Mouse (Mus musculus): Measurements from ENCODE around the gene Mapkapk2. TPM values are rescaled to one million over a fixed set of nuclear protein-coding genes. Genes with fewer than 3 reads are reported as not detected.
A peak's percentile ranks its signal among the peaks of the same experiment; 100 is the strongest.

Mapkapk2 gene
- polyA plus RNA-seq, 1 experiment from 2014 or later: 18.3 TPM

DNA sequence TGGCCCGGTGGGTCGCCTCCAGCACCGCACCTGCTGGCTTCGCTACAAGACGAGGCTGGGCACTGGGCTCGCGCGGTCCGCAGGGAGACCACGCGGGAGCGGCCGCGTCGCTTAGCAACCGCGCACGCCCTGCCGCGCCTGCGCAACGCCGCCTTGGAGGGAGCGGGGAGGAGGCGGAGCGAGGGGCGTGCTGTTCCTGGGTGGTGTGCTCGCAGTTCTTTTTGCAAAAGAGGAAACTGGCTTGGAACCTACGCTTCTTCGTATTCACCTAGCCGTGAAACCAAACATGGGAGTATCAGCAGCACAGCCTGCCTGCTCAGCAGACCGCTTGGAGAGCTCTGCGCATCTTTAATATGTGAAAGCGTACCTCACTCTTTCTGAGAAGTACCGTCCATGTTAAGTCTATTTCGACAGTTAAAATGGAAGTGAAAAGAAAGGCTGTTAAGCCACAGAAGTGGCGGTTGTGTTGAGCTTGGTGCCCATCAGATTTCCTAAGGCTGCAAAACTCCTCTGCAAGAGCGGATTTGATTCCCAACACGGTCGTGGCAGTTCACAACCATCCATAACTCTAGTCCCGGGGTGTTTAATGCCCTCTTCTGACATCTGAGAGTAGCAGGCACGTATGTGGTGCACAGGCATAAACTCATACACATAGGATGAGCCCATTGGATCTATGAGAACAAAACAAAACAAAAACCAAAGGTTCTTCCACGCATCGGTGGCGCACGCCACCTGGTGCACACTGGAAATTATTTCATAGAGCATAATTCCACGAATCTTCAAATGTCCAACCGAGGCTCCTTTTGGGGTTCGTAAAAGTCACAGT lies 40.8 kb upstream of the Mapkapk2 start, which contains the start of gene Dyrk3:
Gene Dyrk3, minus strand, starts transcription at position 150 of the 826 bp plus-strand sequence.
- Histone ChIP-seq H3K27ac (ENCODE audit: low read depth) (peak within 1 kb of the TSS; percentile 96), H3K4me1 (ENCODE audit: insufficient read depth) (peaks cover 12% of the 10 kb centered on the region)

DNA sequence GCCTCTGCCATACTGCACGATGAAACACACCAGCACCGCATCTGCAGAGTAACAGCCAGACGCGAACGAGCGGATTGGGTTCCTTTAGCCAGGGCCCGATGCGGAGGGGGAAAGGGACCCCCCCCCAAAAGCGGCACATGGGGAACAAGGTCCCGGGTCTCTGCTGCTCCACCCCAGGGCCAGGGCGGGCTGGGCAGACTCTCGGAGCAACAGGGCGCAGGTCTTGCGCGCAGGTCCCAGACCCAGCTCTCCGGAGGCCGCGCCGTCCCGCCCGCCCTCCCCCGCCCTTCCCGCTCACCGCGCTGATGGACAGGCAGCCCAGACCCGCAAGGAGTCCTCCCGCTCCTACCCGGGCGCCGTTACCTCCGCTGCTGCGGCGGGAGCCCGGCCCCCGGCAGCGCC lies 40.1 kb upstream of the Mapkapk2 start:
- H3K4me2 ChIP-seq (ENCODE audit: low read depth, low read length): peak overlapping the region; percentile 97
- TF ChIP-seq EP300 (IDR thresholded peaks at IDR 0.05; ENCODE audit: low read depth) (no peak), CTCF (IDR thresholded peaks at IDR 0.05; ENCODE audit: low read depth) (no peak)
- DNase-seq: no peak

More for the DNA sequence above, 40.8 kb upstream of the Mapkapk2 start, which contains the start of gene Dyrk3:
- ATAC-seq: peak; percentile 97
- Histone ChIP-seq H3K27me3 (ENCODE audit: insufficient read depth, low read length) (no peaks in the 10 kb centered on the region), H3K9me3 (ENCODE audit: low read length) (no peaks in the 10 kb centered on the region), H3K4me3 (ENCODE audit: low read depth, low read length) (peak within 1 kb of the TSS; percentile 81), H3K36me3 (replicated peaks; ENCODE audit: insufficient read depth, low read length) (peaks cover 6% of the 10 kb centered on the region; the same call in 1 of the 2 replicates), H3K9ac (replicated peaks) (peak within 1 kb of the TSS; percentile 90), H3K4me2 (ENCODE audit: low read depth, low read length) (peak within 1 kb of the TSS; percentile 97)
- no peak for TF ChIP-seq EP300 (IDR thresholded peaks at IDR 0.05; ENCODE audit: low read depth)
- peak; percentile 75 for TF ChIP-seq CTCF (IDR thresholded peaks at IDR 0.05; ENCODE audit: low read depth)
- peak; percentile 96 for DNase-seq
- WGBS (ENCODE audit: insufficient replicate concordance): 1% methylated on average over 46 of the region's 49 CpGs

DNA sequence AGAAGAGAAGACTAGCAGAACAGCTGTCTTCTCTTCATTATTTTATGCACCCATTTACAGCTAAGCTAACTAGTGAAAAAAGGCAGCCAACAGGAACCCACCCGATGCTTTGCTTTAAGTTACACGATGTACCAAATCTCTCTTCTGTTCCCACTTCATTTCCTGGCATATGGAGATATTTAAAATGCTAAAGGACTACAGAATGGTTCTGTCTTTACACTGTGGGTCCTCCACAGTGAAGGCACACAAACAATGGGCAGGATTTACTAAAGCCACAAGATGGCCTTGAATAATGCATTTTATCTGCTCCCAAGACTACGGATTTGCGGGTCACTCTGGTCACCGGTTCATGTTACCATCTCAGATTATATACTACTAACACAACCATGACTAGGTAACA lies 39.5 kb upstream of the Mapkapk2 start:
- no peaks in the 10 kb centered on the region for H3K27me3 ChIP-seq (ENCODE audit: insufficient read depth, low read length)
- peak overlapping the region; percentile 81 for H3K4me3 ChIP-seq (ENCODE audit: low read depth, low read length)
- peak overlapping the region; percentile 90 for H3K9ac ChIP-seq (replicated peaks)
- H3K4me1 ChIP-seq (ENCODE audit: insufficient read depth): peaks cover 12% of the 10 kb centered on the region
- peak overlapping the region; percentile 97 for H3K4me2 ChIP-seq (ENCODE audit: low read depth, low read length)
- DNase-seq: no peak
- no peaks in the 10 kb centered on the region for H3K9me3 ChIP-seq (ENCODE audit: low read length)
- TF ChIP-seq EP300 (IDR thresholded peaks at IDR 0.05; ENCODE audit: low read depth) (no peak), CTCF (IDR thresholded peaks at IDR 0.05; ENCODE audit: low read depth) (no peak)
- WGBS (ENCODE audit: insufficient replicate concordance): 21% methylated on average over 5 of the region's 5 CpGs
- H3K36me3 ChIP-seq (replicated peaks; ENCODE audit: insufficient read depth, low read length): peaks cover 7% of the 10 kb centered on the region; the same call in 1 of the 2 replicates
- no peak for ATAC-seq
- H3K27ac ChIP-seq (ENCODE audit: low read depth): peak overlapping the region; percentile 63

More for the DNA sequence above, 40.1 kb upstream of the Mapkapk2 start:
- Histone ChIP-seq H3K9ac (replicated peaks) (peak overlapping the region; percentile 90), H3K27me3 (ENCODE audit: insufficient read depth, low read length) (no peaks in the 10 kb centered on the region), H3K27ac (ENCODE audit: low read depth) (peak overlapping the region; percentile 96), H3K4me1 (ENCODE audit: insufficient read depth) (peaks cover 12% of the 10 kb centered on the region), H3K36me3 (replicated peaks; ENCODE audit: insufficient read depth, low read length) (peaks cover 6% of the 10 kb centered on the region; the same call in 1 of the 2 replicates), H3K4me3 (ENCODE audit: low read depth, low read length) (peak overlapping the region; percentile 81), H3K9me3 (ENCODE audit: low read length) (no peaks in the 10 kb centered on the region)
- WGBS (ENCODE audit: insufficient replicate concordance): under 1% methylated on average over 34 of the region's 36 CpGs
- peak; percentile 73 for ATAC-seq

DNA sequence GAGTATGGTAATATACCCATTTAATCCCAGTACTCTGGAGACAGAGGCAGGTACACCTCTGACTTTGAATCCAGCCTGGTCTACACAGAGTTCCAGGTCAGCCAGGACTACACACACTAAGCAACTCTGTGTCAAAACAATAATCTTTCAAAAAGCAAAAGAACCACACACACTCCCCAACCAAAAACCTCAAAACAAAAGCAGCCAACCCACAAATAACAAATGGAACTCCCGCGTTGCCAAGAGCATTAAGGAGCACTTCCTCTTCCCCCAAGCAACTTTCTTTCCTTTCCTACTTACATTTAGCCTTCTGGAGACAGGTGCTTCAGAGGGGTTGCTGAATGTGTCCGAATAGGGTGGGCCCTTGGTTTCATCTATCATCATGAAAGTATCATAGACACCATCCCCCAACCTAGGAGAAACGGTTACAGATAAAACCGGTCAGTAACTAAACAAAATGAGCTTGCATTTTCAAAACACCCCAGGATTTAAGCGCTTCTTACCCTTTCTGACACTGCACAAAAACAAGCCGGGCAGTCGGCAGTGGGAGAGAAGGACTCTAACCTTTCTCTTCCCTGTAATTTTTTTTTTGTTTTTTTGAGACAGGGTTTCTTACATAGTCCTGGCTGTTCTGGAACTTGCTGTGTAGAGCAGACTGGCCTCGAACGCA lies 38.5 kb upstream of the Mapkapk2 start:
- Histone ChIP-seq H3K36me3 (replicated peaks; ENCODE audit: insufficient read depth, low read length) (peaks cover 8% of the 10 kb centered on the region), H3K4me2 (ENCODE audit: low read depth, low read length) (peak overlapping the region; percentile 97), H3K9ac (replicated peaks) (peak overlapping the region; percentile 90), H3K27me3 (ENCODE audit: insufficient read depth, low read length) (no peaks in the 10 kb centered on the region), H3K4me3 (ENCODE audit: low read depth, low read length) (peak overlapping the region; percentile 81), H3K9me3 (ENCODE audit: low read length) (no peaks in the 10 kb centered on the region), H3K4me1 (ENCODE audit: insufficient read depth) (peaks cover 12% of the 10 kb centered on the region), H3K27ac (ENCODE audit: low read depth) (peak overlapping the region; percentile 63)
- TF ChIP-seq EP300 (IDR thresholded peaks at IDR 0.05; ENCODE audit: low read depth) (peak; percentile 71), CTCF (IDR thresholded peaks at IDR 0.05; ENCODE audit: low read depth) (no peak)
- DNase-seq (no peak), ATAC-seq (no peak)
- 28% methylated on average over 10 of the region's 10 CpGs for WGBS (ENCODE audit: insufficient replicate concordance)

DNA sequence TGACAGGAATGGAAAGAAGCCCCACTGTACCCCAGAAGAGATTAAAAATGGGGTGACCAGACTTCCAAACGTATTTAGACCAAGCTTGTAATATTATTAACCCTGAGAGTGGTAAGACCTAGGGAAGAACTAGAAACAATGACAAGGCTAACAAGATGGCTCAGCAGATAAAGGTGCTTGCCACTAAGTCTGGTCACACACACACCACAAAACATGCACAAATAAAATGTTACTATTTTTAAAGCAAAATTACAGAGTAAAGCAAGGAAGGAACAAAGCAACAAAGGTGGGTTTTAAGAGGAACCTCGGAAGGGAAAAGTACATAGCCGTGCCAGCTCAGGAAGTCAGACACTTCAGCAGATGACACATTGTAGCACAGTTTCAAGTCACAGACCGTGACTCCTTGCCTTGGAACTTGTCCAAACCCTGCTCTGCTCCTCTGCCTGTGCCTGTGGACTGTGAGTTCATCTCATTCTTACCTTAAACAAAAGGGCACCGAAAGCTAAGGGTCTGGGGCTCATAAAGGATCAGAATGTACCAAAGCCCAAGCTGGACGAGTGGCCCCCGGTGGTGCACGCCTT lies 37.4 kb upstream of the Mapkapk2 start:
- H3K36me3 ChIP-seq (replicated peaks; ENCODE audit: insufficient read depth, low read length): peaks cover 16% of the 10 kb centered on the region
- DNase-seq (peak; percentile 41), ATAC-seq (no peak)
- peak overlapping the region; percentile 81 for H3K4me3 ChIP-seq (ENCODE audit: low read depth, low read length)
- peak overlapping the region; percentile 97 for H3K4me2 ChIP-seq (ENCODE audit: low read depth, low read length)
- H3K27me3 ChIP-seq (ENCODE audit: insufficient read depth, low read length): no peaks in the 10 kb centered on the region
- peak overlapping the region; percentile 63 for H3K27ac ChIP-seq (ENCODE audit: low read depth)
- 49% methylated on average over 8 of the region's 8 CpGs for WGBS (ENCODE audit: insufficient replicate concordance)
- no peaks in the 10 kb centered on the region for H3K9me3 ChIP-seq (ENCODE audit: low read length)
- peaks cover 12% of the 10 kb centered on the region for H3K4me1 ChIP-seq (ENCODE audit: insufficient read depth)
- TF ChIP-seq CTCF (IDR thresholded peaks at IDR 0.05; ENCODE audit: low read depth): no peak
- TF ChIP-seq EP300 (IDR thresholded peaks at IDR 0.05; ENCODE audit: low read depth): no peak
- peak overlapping the region; percentile 90 for H3K9ac ChIP-seq (replicated peaks)

Measured in liver, postnatal 0 days (tissue).